27 mouse cellular contexts compared by ENCODE assay signal in genomic region chr16:42719915-42720314, GRCm38 (mm10).
"Had no signal": no experiment of that assay in that cellular context is flagged by ENCODE, and none has a peak within 500 bp of the region (broad histone marks: within the 10 kb centered on the region; RNA-seq: fewer than 3 reads in every experiment).

No protein-coding gene starts in this region.

- H3K9me3 ChIP-seq: heart, embryonic 12.5 days; hindbrain, embryonic 10.5 days; hindbrain, embryonic 12.5 days; hindbrain, embryonic 15.5 days; kidney, embryonic 15.5 days; limb, embryonic 10.5 days; limb, embryonic 12.5 days; liver, embryonic 13.5 days; liver, embryonic 15.5 days had no signal

- H3K36me3 ChIP-seq: heart, embryonic 12.5 days; hindbrain, embryonic 10.5 days; hindbrain, embryonic 12.5 days; hindbrain, embryonic 15.5 days; kidney, embryonic 15.5 days; limb, embryonic 10.5 days; limb, embryonic 12.5 days; liver, embryonic 13.5 days; liver, embryonic 15.5 days had no signal

- H3K27ac ChIP-seq: heart, adult 2 months; hindbrain, embryonic 10.5 days; hindbrain, embryonic 12.5 days; hindbrain, embryonic 15.5 days; hindbrain, postnatal 0 days; kidney, embryonic 15.5 days; kidney, postnatal 0 days; left cerebral cortex, adult 2 months; limb, embryonic 10.5 days; limb, embryonic 12.5 days; liver, embryonic 13.5 days; liver, embryonic 15.5 days had no signal

- H3K4me1 ChIP-seq: heart, embryonic 12.5 days; kidney, embryonic 15.5 days; limb, embryonic 10.5 days; limb, embryonic 12.5 days; liver, embryonic 13.5 days; liver, embryonic 15.5 days had no signal

- H3K4me2 ChIP-seq: heart, embryonic 12.5 days; hindbrain, embryonic 12.5 days; hindbrain, embryonic 15.5 days; kidney, embryonic 15.5 days; limb, embryonic 12.5 days; liver, embryonic 11.5 days; liver, embryonic 13.5 days; liver, embryonic 15.5 days had no signal

- H3K4me3 ChIP-seq: heart, adult 2 months; heart, embryonic 12.5 days; hindbrain, embryonic 10.5 days; hindbrain, embryonic 12.5 days; hindbrain, embryonic 15.5 days; kidney, embryonic 15.5 days; left cerebral cortex, adult 2 months; limb, embryonic 10.5 days; limb, embryonic 12.5 days; liver, embryonic 13.5 days; liver, embryonic 15.5 days had no signal

- H3K27me3 ChIP-seq: heart, embryonic 12.5 days; hindbrain, embryonic 12.5 days; hindbrain, embryonic 15.5 days; kidney, embryonic 15.5 days; limb, embryonic 12.5 days; liver, embryonic 13.5 days; liver, embryonic 15.5 days had no signal

- DNase-seq: gastrocnemius, postnatal 14 days; gastrocnemius, postnatal 36 days; heart, adult 11 months; heart, adult 2 months; heart, postnatal 10 days; heart, postnatal 4 days; kidney, adult 11 months; kidney, adult 2 months; kidney, adult 9 months; kidney, postnatal 14 days; kidney, postnatal 36 days; layer of hippocampus, adult 9-11 months; liver; liver, embryonic 13.5 days had no signal

- H3K9ac ChIP-seq: heart, embryonic 12.5 days; hindbrain, embryonic 12.5 days; hindbrain, embryonic 15.5 days; kidney, embryonic 15.5 days; limb, embryonic 12.5 days; liver, embryonic 13.5 days; liver, embryonic 15.5 days had no signal

- ATAC-seq: hindbrain, postnatal 0 days; intestine, embryonic 16.5 days had no signal
